Mouse (Mus musculus): ENCODE results near the gene Gstm7. TPM values are rescaled to one million over a fixed set of nuclear protein-coding genes. Genes with fewer than 3 reads are reported as not detected.
"Not testable (repeated sequence)": the region's sequence is repeated elsewhere in the genome, so short reads cannot be mapped to it uniquely, and the experiment has no call there.

Gene Gstm7
- polyA plus RNA-seq (2015; fragmentation: Nextera tagmentation; extraction: Ambion mirVana) = 13.7 and 14.4 TPM in 2 replicates

- H3K4me1 ChIP-seq = peaks cover 11% of the 10 kb centered on the region; the same call in 1 of the 2 replicates
- H3K36me3 ChIP-seq = no peaks in the 10 kb centered on the region
- no peak within 1 kb of the TSS for H3K9ac ChIP-seq
- H3K27me3 ChIP-seq = no peaks in the 10 kb centered on the region
- H3K9me3 ChIP-seq (replicated peaks) = no peaks in the 10 kb centered on the region
- H3K4me2 ChIP-seq (replicated peaks) = peak within 1 kb of the TSS; percentile 46
- 2% methylated on average over 10 of the region's 10 CpGs for WGBS
- H3K4me3 ChIP-seq (replicated peaks) = peak within 1 kb of the TSS; percentile 33
- ATAC-seq (ENCODE audit: insufficient number of reproducible peaks, low FRiP score, low TSS enrichment, low read depth) = peak; percentile 90
- no peak within 1 kb of the TSS; the same call in 1 of the 2 replicates for H3K27ac ChIP-seq (replicated peaks)
These were observed at the start of gene Gstm7 for GRCm38 (mm10) chr3:107931670-107932069. Gene Gstm7 (minus strand): TSS chr3:107931817.

- no peak overlapping the region for H3K4me2 ChIP-seq (replicated peaks)
- H3K27me3 ChIP-seq = no peaks in the 10 kb centered on the region
- no peaks in the 10 kb centered on the region for H3K9me3 ChIP-seq (replicated peaks)
- no peak overlapping the region for H3K9ac ChIP-seq
- ATAC-seq (ENCODE audit: insufficient number of reproducible peaks, low FRiP score, low TSS enrichment, low read depth) = no peak
- WGBS = 59% methylated on average over 3 of the region's 3 CpGs
- 0 out of 2 replicates have a peak, but pooled peaks cover 4% of the 10 kb centered on the region for H3K4me1 ChIP-seq
- H3K27ac ChIP-seq (replicated peaks) = no peak overlapping the region
- H3K4me3 ChIP-seq (replicated peaks) = no peak overlapping the region
- H3K36me3 ChIP-seq = no peaks in the 10 kb centered on the region
These were observed 49.6 kb upstream of the Gstm7 start for GRCm38 (mm10) chr3:107981261-107981660.

- Histone ChIP-seq H3K4me1 (no peaks in the 10 kb centered on the region), H3K36me3 (no peaks in the 10 kb centered on the region), H3K4me2 (replicated peaks) (no peak overlapping the region), H3K4me3 (replicated peaks) (no peak overlapping the region), H3K27me3 (no peaks in the 10 kb centered on the region), H3K27ac (replicated peaks) (no peak overlapping the region), H3K9me3 (replicated peaks) (no peaks in the 10 kb centered on the region), H3K9ac (no peak overlapping the region)
- 70% methylated on average over 3 of the region's 3 CpGs for WGBS
- no peak for ATAC-seq (ENCODE audit: insufficient number of reproducible peaks, low FRiP score, low TSS enrichment, low read depth)
These were observed 46.1 kb upstream of the Gstm7 start for GRCm38 (mm10) chr3:107977691-107978090.

- H3K27ac ChIP-seq (replicated peaks) = no peak overlapping the region
- no peak for ATAC-seq (ENCODE audit: insufficient number of reproducible peaks, low FRiP score, low TSS enrichment, low read depth)
- no peaks in the 10 kb centered on the region for H3K9me3 ChIP-seq (replicated peaks)
- no peak overlapping the region for H3K4me2 ChIP-seq (replicated peaks)
- H3K4me3 ChIP-seq (replicated peaks) = no peak overlapping the region
- no peaks in the 10 kb centered on the region for H3K36me3 ChIP-seq
- no peaks in the 10 kb centered on the region for H3K4me1 ChIP-seq
- WGBS = 100% methylated on average over 1 of the region's 1 CpGs
- no peaks in the 10 kb centered on the region for H3K27me3 ChIP-seq
- no peak overlapping the region for H3K9ac ChIP-seq
These were observed 42.6 kb upstream of the Gstm7 start for GRCm38 (mm10) chr3:107974237-107974636.

- H3K4me1 ChIP-seq = no peaks in the 10 kb centered on the region
- no peaks in the 10 kb centered on the region for H3K27me3 ChIP-seq
- no peak overlapping the region for H3K9ac ChIP-seq
- no peak overlapping the region for H3K4me3 ChIP-seq (replicated peaks)
- no peak overlapping the region for H3K27ac ChIP-seq (replicated peaks)
- no peak overlapping the region for H3K4me2 ChIP-seq (replicated peaks)
- H3K9me3 ChIP-seq (replicated peaks) = no peaks in the 10 kb centered on the region
- no peak for ATAC-seq (ENCODE audit: insufficient number of reproducible peaks, low FRiP score, low TSS enrichment, low read depth)
- H3K36me3 ChIP-seq = no peaks in the 10 kb centered on the region
- WGBS = 85% methylated on average over 3 of the region's 3 CpGs
These were observed 40.5 kb upstream of the Gstm7 start for GRCm38 (mm10) chr3:107972070-107972469.

GRCm38 (mm10) chr3:107971101-107971500, 39.5 kb upstream of the Gstm7 start:
- not testable (repeated sequence) for H3K4me2 ChIP-seq (replicated peaks); ATAC-seq (ENCODE audit: insufficient number of reproducible peaks, low FRiP score, low TSS enrichment, low read depth)
- WGBS = 59% methylated on average over 3 of the region's 3 CpGs

GRCm38 (mm10) chr3:107968724-107969395, 37.2 kb upstream of the Gstm7 start, which contains the start of gene Gstm3:
Gene Gstm3 (minus strand): TSS chr3:107969283.
- 58% methylated on average over 13 of the region's 13 CpGs for WGBS
- Histone ChIP-seq H3K9me3 (replicated peaks) (no peaks in the 10 kb centered on the region), H3K9ac (no peak within 1 kb of the TSS), H3K27ac (replicated peaks) (no peak within 1 kb of the TSS), H3K4me1 (no peaks in the 10 kb centered on the region), H3K36me3 (no peaks in the 10 kb centered on the region), H3K4me3 (replicated peaks) (no peak within 1 kb of the TSS), H3K27me3 (no peaks in the 10 kb centered on the region), H3K4me2 (replicated peaks) (no peak within 1 kb of the TSS)
- ATAC-seq (ENCODE audit: insufficient number of reproducible peaks, low FRiP score, low TSS enrichment, low read depth) = no peak

More at GRCm38 (mm10) chr3:107971101-107971500, 39.5 kb upstream of the Gstm7 start:
- not testable (repeated sequence) for H3K27me3 ChIP-seq; H3K27ac ChIP-seq (replicated peaks); H3K36me3 ChIP-seq; H3K9ac ChIP-seq; H3K4me3 ChIP-seq (replicated peaks); H3K9me3 ChIP-seq (replicated peaks); H3K4me1 ChIP-seq

- no peaks in the 10 kb centered on the region for H3K27me3 ChIP-seq
- no peak overlapping the region for H3K27ac ChIP-seq (replicated peaks)
- H3K36me3 ChIP-seq = no peaks in the 10 kb centered on the region
- H3K4me3 ChIP-seq (replicated peaks) = no peak overlapping the region
- no peak overlapping the region for H3K9ac ChIP-seq
- H3K4me1 ChIP-seq = no peaks in the 10 kb centered on the region
- no peak for ATAC-seq (ENCODE audit: insufficient number of reproducible peaks, low FRiP score, low TSS enrichment, low read depth)
- WGBS = 94% methylated on average over 5 of the region's 5 CpGs
- no peak overlapping the region for H3K4me2 ChIP-seq (replicated peaks)
- no peaks in the 10 kb centered on the region for H3K9me3 ChIP-seq (replicated peaks)
These were observed 35.0 kb upstream of the Gstm7 start for GRCm38 (mm10) chr3:107966631-107967030.

GRCm38 (mm10) chr3:107965592-107965991, 34.0 kb upstream of the Gstm7 start:
- Histone ChIP-seq H3K9me3 (replicated peaks) (no peaks in the 10 kb centered on the region), H3K4me3 (replicated peaks) (no peak overlapping the region), H3K36me3 (no peaks in the 10 kb centered on the region), H3K4me1 (no peaks in the 10 kb centered on the region), H3K9ac (no peak overlapping the region), H3K27ac (replicated peaks) (no peak overlapping the region), H3K4me2 (replicated peaks) (no peak overlapping the region), H3K27me3 (no peaks in the 10 kb centered on the region)
- no peak for ATAC-seq (ENCODE audit: insufficient number of reproducible peaks, low FRiP score, low TSS enrichment, low read depth)
- WGBS = 76% methylated on average over 1 of the region's 1 CpGs

GRCm38 (mm10) chr3:107964656-107965308, 33.2 kb upstream of the Gstm7 start:
- no peak for ATAC-seq (ENCODE audit: insufficient number of reproducible peaks, low FRiP score, low TSS enrichment, low read depth)
- WGBS = 67% methylated on average over 5 of the region's 5 CpGs
- Histone ChIP-seq H3K27me3 (no peaks in the 10 kb centered on the region), H3K9ac (no peak overlapping the region), H3K27ac (replicated peaks) (no peak overlapping the region), H3K4me3 (replicated peaks) (no peak overlapping the region), H3K4me1 (no peaks in the 10 kb centered on the region), H3K36me3 (no peaks in the 10 kb centered on the region), H3K9me3 (replicated peaks) (no peaks in the 10 kb centered on the region), H3K4me2 (replicated peaks) (no peak overlapping the region)

- Histone ChIP-seq H3K9me3 (replicated peaks) (no peaks in the 10 kb centered on the region), H3K4me2 (replicated peaks) (no peak overlapping the region), H3K4me1 (no peaks in the 10 kb centered on the region), H3K27me3 (no peaks in the 10 kb centered on the region), H3K9ac (no peak overlapping the region), H3K36me3 (no peaks in the 10 kb centered on the region), H3K27ac (replicated peaks) (no peak overlapping the region), H3K4me3 (replicated peaks) (no peak overlapping the region)
- 84% methylated on average over 4 of the region's 4 CpGs for WGBS
- no peak for ATAC-seq (ENCODE audit: insufficient number of reproducible peaks, low FRiP score, low TSS enrichment, low read depth)
These were observed 32.4 kb upstream of the Gstm7 start for GRCm38 (mm10) chr3:107964026-107964425.
